Mouse (Mus musculus): ENCODE results near the gene Rnase13.

Gene Rnase13

GRCm38 (mm10) chr14:51913062-51913959 is 9.3 kb downstream of the Rnase13 start:
- DNase-seq, result peak; percentile 59

- no peak for DNase-seq
Measured at GRCm38 (mm10) chr14:51912391-51913061, 10.0 kb downstream of the Rnase13 start.

- DNase-seq, result no peak
Measured at GRCm38 (mm10) chr14:51911301-51911700, 11.3 kb downstream of the Rnase13 start.

GRCm38 (mm10) chr14:51906102-51906501 is 16.5 kb downstream of the Rnase13 start:
- no peak for DNase-seq

- no peak for DNase-seq
Measured at GRCm38 (mm10) chr14:51904706-51905105, 17.9 kb downstream of the Rnase13 start.

- no peak for DNase-seq
Measured at GRCm38 (mm10) chr14:51903782-51904181, 18.8 kb downstream of the Rnase13 start.

- peak; percentile 72 for DNase-seq
Measured at GRCm38 (mm10) chr14:51902806-51903710, 19.5 kb downstream of the Rnase13 start.

- no peak for DNase-seq
Measured at GRCm38 (mm10) chr14:51899351-51899750, 23.2 kb downstream of the Rnase13 start.

GRCm38 (mm10) chr14:51896539-51897170 is 25.9 kb downstream of the Rnase13 start:
- peak; percentile 26 for DNase-seq

GRCm38 (mm10) chr14:51896019-51896418 is 26.6 kb downstream of the Rnase13 start:
- no peak for DNase-seq

GRCm38 (mm10) chr14:51895071-51895470 is 27.5 kb downstream of the Rnase13 start:
- no peak for DNase-seq

GRCm38 (mm10) chr14:51893809-51894208 is 28.8 kb downstream of the Rnase13 start:
- no peak for DNase-seq

GRCm38 (mm10) chr14:51893094-51893794 is 29.3 kb downstream of the Rnase13 start:
- DNase-seq, result no peak

GRCm38 (mm10) chr14:51892191-51892939 is 30.2 kb downstream of the Rnase13 start, which contains the start of gene Slc39a2:
Gene Slc39a2 (plus strand): TSS chr14:51892889.
- no peak for DNase-seq

- DNase-seq, result no peak
Measured at GRCm38 (mm10) chr14:51889833-51890232, 32.7 kb downstream of the Rnase13 start.

- DNase-seq, result no peak
Measured at GRCm38 (mm10) chr14:51886051-51886450, 36.5 kb downstream of the Rnase13 start.

GRCm38 (mm10) chr14:51884598-51885331 is 37.8 kb downstream of the Rnase13 start, which contains the start of gene Mettl17:
Gene Mettl17 (plus strand): TSS chr14:51884842.
- peak; percentile 90 for DNase-seq

- no peak for DNase-seq
Measured at GRCm38 (mm10) chr14:51884031-51884544, 38.5 kb downstream of the Rnase13 start.

GRCm38 (mm10) chr14:51883527-51884030 is 39.0 kb downstream of the Rnase13 start:
- DNase-seq, result peak; percentile 59

- no peak for DNase-seq
Measured at GRCm38 (mm10) chr14:51877517-51877916, 45.1 kb downstream of the Rnase13 start.

Measured in right cerebral cortex, postnatal 14 days (tissue).